In the genomic region with DNA sequence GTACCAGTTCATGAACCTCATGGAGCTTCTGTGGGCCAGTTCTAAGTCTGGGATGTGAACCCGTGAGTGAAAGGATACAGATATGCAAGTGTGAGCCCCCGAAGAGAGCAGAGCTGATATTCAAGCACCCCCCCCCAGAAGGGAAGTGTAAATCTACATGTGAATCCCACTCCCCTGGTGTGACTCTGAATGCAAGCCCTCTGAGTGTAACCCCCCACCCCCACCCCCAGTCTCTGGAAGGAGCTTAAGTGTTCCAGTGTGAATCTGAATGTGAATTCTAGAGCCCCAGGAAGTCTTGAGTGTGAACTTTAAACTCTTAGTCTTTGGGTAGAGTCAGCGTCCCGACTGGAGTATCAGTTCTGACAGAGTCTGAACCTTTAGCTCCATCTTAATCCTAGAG, we compare ENCODE assay signal across 17 mouse cellular contexts. TPM values are rescaled to one million over a fixed set of nuclear protein-coding genes. Genes with fewer than 3 reads are reported as not detected.
DNase-seq lines count a peak whose midpoint lies in the region; ATAC-seq and TF ChIP-seq lines count a peak whose summit lies in the region.
"Not testable (repeated sequence)": the region's sequence is repeated elsewhere in the genome, so short reads cannot be mapped to it uniquely, and the experiment has no call there.
"Had no signal": no experiment of that assay in that cellular context is flagged by ENCODE, and none has a peak within 500 bp of the region (broad histone marks: within the 10 kb centered on the region; RNA-seq: fewer than 3 reads in every experiment).

No protein-coding gene starts in this region.

- H3K4me1 ChIP-seq in brown adipose tissue, adult 24 weeks (ENCODE audit: control insufficient read depth, insufficient read depth, insufficient read length, low read length); embryonic facial prominence, embryonic 14.5 days (ENCODE audit: control insufficient read depth, insufficient read depth, low read length); forebrain, embryonic 14.5 days (ENCODE audit: control insufficient read depth, insufficient read depth, low read length); hindbrain, embryonic 15.5 days (replicated peaks); lung, embryonic 14.5 days (ENCODE audit: insufficient read depth); midbrain, embryonic 14.5 days (ENCODE audit: control insufficient read depth, insufficient read depth, low read length): not testable (repeated sequence)
- peaks cover 29% of the 10 kb centered on the region for H3K4me1 ChIP-seq in hindbrain, embryonic 10.5 days (replicated peaks)
- H3K4me1 ChIP-seq in neural tube, embryonic 13.5 days (replicated peaks) = peaks cover 14% of the 10 kb centered on the region

- not testable (repeated sequence) for H3K9me3 ChIP-seq in embryonic facial prominence, embryonic 14.5 days (ENCODE audit: control insufficient read depth, low read length); forebrain, embryonic 14.5 days (replicated peaks; ENCODE audit: control insufficient read depth, low read length); hindbrain, embryonic 10.5 days; hindbrain, embryonic 15.5 days; lung, embryonic 14.5 days (ENCODE audit: low read depth, low read length); midbrain, embryonic 14.5 days (ENCODE audit: control insufficient read depth, low read length); neural tube, embryonic 13.5 days

- peak overlapping the region; percentile 29; the same call in 1 of the 2 replicates for H3K4me2 ChIP-seq in embryonic facial prominence, embryonic 14.5 days (ENCODE audit: low read depth, low read length)
- peak overlapping the region; percentile 37 for H3K4me2 ChIP-seq in forebrain, embryonic 14.5 days (ENCODE audit: low read length)
- peak overlapping the region; percentile 24; the same call in 1 of the 2 replicates for H3K4me2 ChIP-seq in hindbrain, embryonic 15.5 days
- H3K4me2 ChIP-seq in lung, embryonic 14.5 days = 0 out of 2 replicates have a peak overlapping the region, but pooled peaks have one; percentile 18
- H3K4me2 ChIP-seq in midbrain, embryonic 14.5 days (ENCODE audit: low read length) = peak overlapping the region; percentile 42
- H3K4me2 ChIP-seq in neural tube, embryonic 13.5 days = peak overlapping the region; percentile 48

- H3K36me3 ChIP-seq in embryonic facial prominence, embryonic 14.5 days (ENCODE audit: control insufficient read depth, insufficient read depth, low read length); forebrain, embryonic 14.5 days (ENCODE audit: control insufficient read depth, insufficient read depth, low read length); hindbrain, embryonic 10.5 days; hindbrain, embryonic 15.5 days; lung, embryonic 14.5 days (ENCODE audit: insufficient read depth); midbrain, embryonic 14.5 days (ENCODE audit: control insufficient read depth, insufficient read depth, low read length); neural tube, embryonic 13.5 days: not testable (repeated sequence)

- not testable (repeated sequence) for H3K9ac ChIP-seq in embryonic facial prominence, embryonic 14.5 days (ENCODE audit: low read depth, low read length); forebrain, embryonic 14.5 days (ENCODE audit: low read length); hindbrain, embryonic 15.5 days; lung, embryonic 14.5 days; midbrain, embryonic 14.5 days (replicated peaks; ENCODE audit: low read length); neural tube, embryonic 13.5 days

- DNase-seq in embryonic facial prominence, embryonic 14.5 days (ENCODE audit: low spot score); forebrain, embryonic 14.5 days (ENCODE audit: low spot score); hindbrain, embryonic 10.5 days (ENCODE audit: low spot score); lung, embryonic 14.5 days; midbrain, embryonic 14.5 days: not testable (repeated sequence)

- WGBS in embryonic facial prominence, embryonic 14.5 days = 16% methylated on average over 4 of the region's 4 CpGs
- 1% methylated on average over 4 of the region's 4 CpGs for WGBS in forebrain, embryonic 14.5 days
- 6% methylated on average over 4 of the region's 4 CpGs for WGBS in hindbrain, embryonic 10.5 days
- WGBS in hindbrain, embryonic 15.5 days = 6% methylated on average over 4 of the region's 4 CpGs
- 21% methylated on average over 4 of the region's 4 CpGs for WGBS in lung, embryonic 14.5 days
- WGBS in midbrain, embryonic 14.5 days = 2% methylated on average over 4 of the region's 4 CpGs
- 4% methylated on average over 4 of the region's 4 CpGs for WGBS in neural tube, embryonic 13.5 days

- peak overlapping the region; percentile 30 for H3K4me3 ChIP-seq in brown adipose tissue, adult 24 weeks (ENCODE audit: insufficient read depth, low read depth, low read length)
- H3K4me3 ChIP-seq in embryonic facial prominence, embryonic 14.5 days (ENCODE audit: low read depth, low read length); hindbrain, embryonic 15.5 days; lung, embryonic 14.5 days (ENCODE audit: low read depth, low read length): not testable (repeated sequence)
- H3K4me3 ChIP-seq in forebrain, embryonic 14.5 days (ENCODE audit: low read depth, low read length) = peak overlapping the region; percentile 6; the same call in 1 of the 2 replicates
- peak overlapping the region; percentile 46 for H3K4me3 ChIP-seq in hindbrain, embryonic 10.5 days
- peak overlapping the region; percentile 7; the same call in 1 of the 2 replicates for H3K4me3 ChIP-seq in midbrain, embryonic 14.5 days (replicated peaks; ENCODE audit: low read depth, low read length)
- peak overlapping the region; percentile 17 for H3K4me3 ChIP-seq in neural tube, embryonic 13.5 days

- H3K27me3 ChIP-seq in embryonic facial prominence, embryonic 14.5 days (replicated peaks; ENCODE audit: control insufficient read depth, insufficient read depth, low read length); forebrain, embryonic 14.5 days (replicated peaks; ENCODE audit: control insufficient read depth, insufficient read depth, low read length); hindbrain, embryonic 10.5 days (ENCODE audit: insufficient read depth, poor library complexity, severe bottlenecking); hindbrain, embryonic 15.5 days; lung, embryonic 14.5 days (ENCODE audit: insufficient read depth, low read length); midbrain, embryonic 14.5 days (ENCODE audit: control insufficient read depth, insufficient read depth, low read length); neural tube, embryonic 13.5 days: not testable (repeated sequence)

- TF ChIP-seq CTCF in lung, embryonic 14.5 days (IDR thresholded peaks at IDR 0.05; ENCODE audit: low read depth) = not testable (repeated sequence)

- peak overlapping the region; percentile 63; the same call in 1 of the 2 replicates for H3K27ac ChIP-seq in brown adipose tissue, adult 24 weeks (replicated peaks; ENCODE audit: low read depth, low read length)
- not testable (repeated sequence) for H3K27ac ChIP-seq in embryonic facial prominence, embryonic 14.5 days (replicated peaks; ENCODE audit: low read depth, low read length); forebrain, embryonic 14.5 days (ENCODE audit: low read depth, low read length); hindbrain, embryonic 15.5 days (replicated peaks); lung, embryonic 14.5 days (ENCODE audit: low read depth); midbrain, embryonic 14.5 days (replicated peaks; ENCODE audit: low read depth, low read length); neural tube, embryonic 13.5 days (replicated peaks)
- H3K27ac ChIP-seq in hindbrain, embryonic 10.5 days = peak overlapping the region; percentile 69

- ATAC-seq in embryonic facial prominence, embryonic 14.5 days (ENCODE audit: low read depth); forebrain, embryonic 14.5 days; hindbrain, embryonic 15.5 days (ENCODE audit: low FRiP score, low read depth); lung, embryonic 14.5 days (ENCODE audit: insufficient read depth); midbrain, embryonic 14.5 days (ENCODE audit: low FRiP score, low TSS enrichment); neural tube, embryonic 13.5 days (ENCODE audit: low read depth): not testable (repeated sequence)

RNA-seq across cellular contexts. Expression of gene Cntfr, which starts 3.4 kb away (rescaled TPM):
- polyA plus RNA-seq in brown adipose tissue, adult 24 weeks (2012; ENCODE audit: insufficient read depth, insufficient read length, missing spikeins) = 5.5 and 8.4 TPM in 2 replicates
- polyA plus RNA-seq in embryonic facial prominence, embryonic 14.5 days (2014; fragmentation: Nextera tagmentation; extraction: Ambion mirVana) = 12.8 and 13.0 TPM in 2 replicates
- 12.6 and 12.7 TPM in 2 replicates for polyA plus RNA-seq in forebrain, embryonic 14.5 days (2014; fragmentation: Nextera tagmentation; extraction: Ambion mirVana)
- 29.7 and 51.6 TPM in 2 replicates for polyA plus RNA-seq in hindbrain, embryonic 10.5 days (2016; fragmentation: Nextera tagmentation; extraction: Ambion mirVana)
- 29.1 and 33.0 TPM in 2 replicates for polyA plus RNA-seq in hindbrain, embryonic 15.5 days (2015; fragmentation: Nextera tagmentation; extraction: Ambion mirVana)
- 8.2 and 9.6 TPM in 2 replicates for polyA plus RNA-seq in lung, embryonic 14.5 days (2014; fragmentation: Nextera tagmentation; extraction: Ambion mirVana)
- polyA plus RNA-seq in midbrain, embryonic 14.5 days (2014; fragmentation: Nextera tagmentation; extraction: Ambion mirVana) = 23.9 and 46.8 TPM in 2 replicates
- 28.9 and 29.7 TPM in 2 replicates for polyA plus RNA-seq in neural tube, embryonic 13.5 days (2015; fragmentation: Nextera tagmentation; extraction: Ambion mirVana)
- polyA plus RNA-seq: macrophage had no signal

RNA-seq across cellular contexts. Expression of gene Il11ra1, which starts 6.3 kb away (rescaled TPM):
- 53.3 and 56.1 TPM in 2 replicates for polyA plus RNA-seq in brown adipose tissue, adult 24 weeks (2012; ENCODE audit: insufficient read depth, insufficient read length, missing spikeins)
- polyA plus RNA-seq in embryonic facial prominence, embryonic 14.5 days (2014; fragmentation: Nextera tagmentation; extraction: Ambion mirVana) = 317 and 362 TPM in 2 replicates
- 23.9 and 24.3 TPM in 2 replicates for polyA plus RNA-seq in forebrain, embryonic 14.5 days (2014; fragmentation: Nextera tagmentation; extraction: Ambion mirVana)
- polyA plus RNA-seq in hindbrain, embryonic 10.5 days (2016; fragmentation: Nextera tagmentation; extraction: Ambion mirVana) = 84.3 and 91.4 TPM in 2 replicates
- polyA plus RNA-seq in hindbrain, embryonic 15.5 days (2015; fragmentation: Nextera tagmentation; extraction: Ambion mirVana) = 39.4 and 41.6 TPM in 2 replicates
- 111 and 129 TPM in 2 replicates for polyA plus RNA-seq in lung, embryonic 14.5 days (2014; fragmentation: Nextera tagmentation; extraction: Ambion mirVana)
- polyA plus RNA-seq in midbrain, embryonic 14.5 days (2014; fragmentation: Nextera tagmentation; extraction: Ambion mirVana) = 28.1 and 32.1 TPM in 2 replicates
- polyA plus RNA-seq in neural tube, embryonic 13.5 days (2015; fragmentation: Nextera tagmentation; extraction: Ambion mirVana) = 53.6 and 60.2 TPM in 2 replicates

RNA-seq across cellular contexts. Expression of gene Rpp25l, which starts 19.8 kb away (rescaled TPM):
- 9.0 and 13.5 TPM in 2 replicates for polyA plus RNA-seq in brown adipose tissue, adult 24 weeks (2012; ENCODE audit: insufficient read depth, insufficient read length, missing spikeins)
- polyA plus RNA-seq in embryonic facial prominence, embryonic 14.5 days (2014; fragmentation: Nextera tagmentation; extraction: Ambion mirVana) = 67.4 and 68.7 TPM in 2 replicates
- polyA plus RNA-seq in forebrain, embryonic 14.5 days (2014; fragmentation: Nextera tagmentation; extraction: Ambion mirVana) = 72.2 and 83.3 TPM in 2 replicates
- 89.7 and 96.6 TPM in 2 replicates for polyA plus RNA-seq in hindbrain, embryonic 10.5 days (2016; fragmentation: Nextera tagmentation; extraction: Ambion mirVana)
- polyA plus RNA-seq in hindbrain, embryonic 15.5 days (2015; fragmentation: Nextera tagmentation; extraction: Ambion mirVana) = 58.7 and 58.8 TPM in 2 replicates
- 87.1 and 90.3 TPM in 2 replicates for polyA plus RNA-seq in lung, embryonic 14.5 days (2014; fragmentation: Nextera tagmentation; extraction: Ambion mirVana)
- polyA plus RNA-seq in midbrain, embryonic 14.5 days (2014; fragmentation: Nextera tagmentation; extraction: Ambion mirVana) = 62.2 and 64.1 TPM in 2 replicates
- 62.6 and 63.4 TPM in 2 replicates for polyA plus RNA-seq in neural tube, embryonic 13.5 days (2015; fragmentation: Nextera tagmentation; extraction: Ambion mirVana)

RNA-seq across cellular contexts. Expression of gene Dctn3, which starts 29.5 kb away (rescaled TPM):
- 111 and 118 TPM in 2 replicates for polyA plus RNA-seq in brown adipose tissue, adult 24 weeks (2012; ENCODE audit: insufficient read depth, insufficient read length, missing spikeins)
- 112 and 117 TPM in 2 replicates for polyA plus RNA-seq in embryonic facial prominence, embryonic 14.5 days (2014; fragmentation: Nextera tagmentation; extraction: Ambion mirVana)
- polyA plus RNA-seq in forebrain, embryonic 14.5 days (2014; fragmentation: Nextera tagmentation; extraction: Ambion mirVana) = 301 and 330 TPM in 2 replicates
- polyA plus RNA-seq in hindbrain, embryonic 10.5 days (2016; fragmentation: Nextera tagmentation; extraction: Ambion mirVana) = 171 and 232 TPM in 2 replicates
- polyA plus RNA-seq in hindbrain, embryonic 15.5 days (2015; fragmentation: Nextera tagmentation; extraction: Ambion mirVana) = 298 and 299 TPM in 2 replicates
- 103 and 106 TPM in 2 replicates for polyA plus RNA-seq in lung, embryonic 14.5 days (2014; fragmentation: Nextera tagmentation; extraction: Ambion mirVana)
- polyA plus RNA-seq in midbrain, embryonic 14.5 days (2014; fragmentation: Nextera tagmentation; extraction: Ambion mirVana) = 249 and 299 TPM in 2 replicates
- 278 and 317 TPM in 2 replicates for polyA plus RNA-seq in neural tube, embryonic 13.5 days (2015; fragmentation: Nextera tagmentation; extraction: Ambion mirVana)

RNA-seq across cellular contexts. Expression of gene Arid3c, which starts 37.4 kb away (rescaled TPM):
- not detected in 2 replicates for polyA plus RNA-seq in brown adipose tissue, adult 24 weeks (2012; ENCODE audit: insufficient read depth, insufficient read length, missing spikeins)
- 0.12 and 0.15 TPM in 2 replicates for polyA plus RNA-seq in embryonic facial prominence, embryonic 14.5 days (2014; fragmentation: Nextera tagmentation; extraction: Ambion mirVana)
- polyA plus RNA-seq in forebrain, embryonic 14.5 days (2014; fragmentation: Nextera tagmentation; extraction: Ambion mirVana) = 0.12 and 0.15 TPM in 2 replicates
- 0.36 and 0.88 TPM in 2 replicates for polyA plus RNA-seq in hindbrain, embryonic 10.5 days (2016; fragmentation: Nextera tagmentation; extraction: Ambion mirVana)
- 0.86 and 1.1 TPM in 2 replicates for polyA plus RNA-seq in hindbrain, embryonic 15.5 days (2015; fragmentation: Nextera tagmentation; extraction: Ambion mirVana)
- not detected in 2 replicates for polyA plus RNA-seq in lung, embryonic 14.5 days (2014; fragmentation: Nextera tagmentation; extraction: Ambion mirVana)
- polyA plus RNA-seq in midbrain, embryonic 14.5 days (2014; fragmentation: Nextera tagmentation; extraction: Ambion mirVana) = 0.47 and 0.70 TPM in 2 replicates
- 1.6 and 2.2 TPM in 2 replicates for polyA plus RNA-seq in neural tube, embryonic 13.5 days (2015; fragmentation: Nextera tagmentation; extraction: Ambion mirVana)
- polyA plus RNA-seq: heart, embryonic 14.5 days; intestine, embryonic 15.5 days; kidney, adult 2 months; limb, embryonic 10.5 days; limb, embryonic 15.5 days; liver, embryonic 13.5 days; macrophage; stomach, embryonic 14.5 days; thymus, postnatal 0 days had no signal
